Mouse (Mus musculus): Measurements from ENCODE around the gene Lcn5. TPM values are rescaled to one million over a fixed set of nuclear protein-coding genes. Genes with fewer than 3 reads are reported as not detected.

Lcn5 gene
- not detected in 2 replicates for polyA plus RNA-seq (2015; fragmentation: Nextera tagmentation; extraction: Ambion mirVana)

GRCm38 (mm10) chr2:25657652-25658051, at the start of gene Lcn5:
Lcn5 (plus strand) TSS chr2:25657952.
- Histone ChIP-seq H3K4me3 (no peak within 1 kb of the TSS), H3K9me3 (no peaks in the 10 kb centered on the region), H3K36me3 (no peaks in the 10 kb centered on the region), H3K27me3 (no peaks in the 10 kb centered on the region), H3K4me2 (replicated peaks) (no peak within 1 kb of the TSS), H3K4me1 (no peaks in the 10 kb centered on the region), H3K9ac (replicated peaks) (no peak within 1 kb of the TSS), H3K27ac (replicated peaks) (no peak within 1 kb of the TSS)
- ATAC-seq (replicated peaks) = no peak

DNA sequence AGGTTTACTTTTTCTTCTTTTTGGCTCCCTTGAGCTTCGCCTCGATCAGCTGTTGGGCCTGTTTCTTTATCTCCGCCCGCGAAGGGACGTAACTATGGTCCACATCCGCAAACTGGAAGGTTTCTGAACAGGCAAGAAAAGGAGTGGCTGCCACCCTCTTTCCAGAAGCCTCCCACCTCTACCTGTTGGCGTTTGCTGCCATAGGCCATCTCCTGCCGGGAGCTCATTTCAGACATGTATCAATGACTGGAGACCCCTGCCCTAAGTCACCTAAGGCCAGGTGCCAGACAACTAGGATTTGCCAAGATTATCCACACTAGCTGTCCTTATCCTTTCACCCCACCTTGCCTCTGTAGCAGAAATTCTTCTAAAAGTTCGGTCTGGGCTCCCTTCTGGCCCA, 49.1 kb upstream of the Lcn5 start:
- peak overlapping the region; percentile 89; the same call in 1 of the 2 replicates for H3K9ac ChIP-seq (replicated peaks)
- peak overlapping the region; percentile 90 for H3K27ac ChIP-seq (replicated peaks)
- H3K4me1 ChIP-seq = peaks cover 22% of the 10 kb centered on the region
- H3K4me3 ChIP-seq = peak overlapping the region; percentile 80
- H3K36me3 ChIP-seq = no peaks in the 10 kb centered on the region
- WGBS = 71% methylated on average over 10 of the region's 10 CpGs
- H3K4me2 ChIP-seq (replicated peaks) = peak overlapping the region; percentile 66
- no peak; the same call in 1 of the 2 replicates for ATAC-seq (replicated peaks)
- H3K27me3 ChIP-seq = no peaks in the 10 kb centered on the region
- H3K9me3 ChIP-seq = no peaks in the 10 kb centered on the region

GRCm38 (mm10) chr2:25616398-25616797, 41.4 kb upstream of the Lcn5 start:
- Histone ChIP-seq H3K4me2 (replicated peaks) (no peak overlapping the region), H3K27ac (replicated peaks) (no peak overlapping the region), H3K9me3 (no peaks in the 10 kb centered on the region), H3K4me1 (peaks cover 7% of the 10 kb centered on the region; the same call in 1 of the 2 replicates), H3K27me3 (peaks cover 35% of the 10 kb centered on the region), H3K4me3 (no peak overlapping the region), H3K36me3 (no peaks in the 10 kb centered on the region), H3K9ac (replicated peaks) (no peak overlapping the region)
- ATAC-seq (replicated peaks) = no peak
- WGBS = 15% methylated on average over 22 of the region's 22 CpGs

GRCm38 (mm10) chr2:25617578-25617977, 40.2 kb upstream of the Lcn5 start, which contains the start of gene Ccdc183:
Ccdc183 (minus strand) TSS chr2:25617678.
- Histone ChIP-seq H3K27ac (replicated peaks) (no peak within 1 kb of the TSS), H3K9me3 (no peaks in the 10 kb centered on the region), H3K4me3 (no peak within 1 kb of the TSS), H3K36me3 (no peaks in the 10 kb centered on the region), H3K4me2 (replicated peaks) (no peak within 1 kb of the TSS), H3K9ac (replicated peaks) (no peak within 1 kb of the TSS), H3K4me1 (peaks cover 15% of the 10 kb centered on the region; the same call in 1 of the 2 replicates), H3K27me3 (peaks cover 35% of the 10 kb centered on the region)
- 80% methylated on average over 3 of the region's 3 CpGs for WGBS
- no peak for ATAC-seq (replicated peaks)

GRCm38 (mm10) chr2:25620386-25620785, 37.4 kb upstream of the Lcn5 start:
- Histone ChIP-seq H3K27ac (replicated peaks) (no peak overlapping the region), H3K27me3 (peaks cover 27% of the 10 kb centered on the region), H3K4me1 (peaks cover 15% of the 10 kb centered on the region; the same call in 1 of the 2 replicates), H3K4me2 (replicated peaks) (no peak overlapping the region), H3K9me3 (no peaks in the 10 kb centered on the region), H3K36me3 (no peaks in the 10 kb centered on the region), H3K4me3 (no peak overlapping the region), H3K9ac (replicated peaks) (no peak overlapping the region)
- no peak for ATAC-seq (replicated peaks)
- WGBS = 86% methylated on average over 6 of the region's 6 CpGs

DNA sequence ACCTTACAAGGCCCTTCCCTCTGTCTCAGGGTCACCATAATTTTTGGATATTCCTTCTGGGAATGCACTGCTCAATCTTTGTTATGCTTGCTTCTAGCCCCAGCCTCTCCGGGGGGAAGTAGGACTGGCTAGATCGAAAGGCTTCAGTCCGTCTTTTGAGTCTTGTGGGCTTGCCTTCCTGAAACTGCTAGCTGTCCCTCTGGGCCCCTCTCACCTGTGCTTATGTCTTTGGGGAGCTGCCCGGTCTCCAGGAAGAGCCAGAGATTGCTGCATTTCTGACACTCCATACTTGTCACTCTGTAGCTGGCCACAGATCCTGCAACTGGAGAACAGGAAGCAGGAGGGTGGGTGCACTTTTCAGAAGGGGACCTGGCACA, 36.9 kb upstream of the Lcn5 start:
- Histone ChIP-seq H3K36me3 (no peaks in the 10 kb centered on the region), H3K27ac (replicated peaks) (no peak overlapping the region), H3K4me1 (peaks cover 15% of the 10 kb centered on the region; the same call in 1 of the 2 replicates), H3K9ac (replicated peaks) (no peak overlapping the region), H3K27me3 (peaks cover 22% of the 10 kb centered on the region), H3K9me3 (no peaks in the 10 kb centered on the region), H3K4me3 (no peak overlapping the region; the same call in 1 of the 2 replicates), H3K4me2 (replicated peaks) (peak overlapping the region; percentile 61; the same call in 1 of the 2 replicates)
- 88% methylated on average over 4 of the region's 4 CpGs for WGBS
- no peak for ATAC-seq (replicated peaks)

GRCm38 (mm10) chr2:25621229-25622200, 36.2 kb upstream of the Lcn5 start, which contains the start of gene Tmem141:
Tmem141 (minus strand) TSS chr2:25622005.
- Histone ChIP-seq H3K27me3 (peaks cover 15% of the 10 kb centered on the region), H3K4me3 (peak within 1 kb of the TSS; percentile 43), H3K4me1 (peaks cover 15% of the 10 kb centered on the region; the same call in 1 of the 2 replicates), H3K9ac (replicated peaks) (peak within 1 kb of the TSS; percentile 48), H3K36me3 (no peaks in the 10 kb centered on the region), H3K4me2 (replicated peaks) (peak within 1 kb of the TSS; percentile 61), H3K27ac (replicated peaks) (no peak within 1 kb of the TSS; the same call in 1 of the 2 replicates), H3K9me3 (no peaks in the 10 kb centered on the region)
- peak; percentile 92 for ATAC-seq (replicated peaks)
- WGBS = 4% methylated on average over 34 of the region's 34 CpGs

- H3K4me2 ChIP-seq (replicated peaks) = no peak overlapping the region
- H3K4me1 ChIP-seq = peaks cover 12% of the 10 kb centered on the region; the same call in 1 of the 2 replicates
- H3K9ac ChIP-seq (replicated peaks) = no peak overlapping the region
- ATAC-seq (replicated peaks) = no peak
- no peak overlapping the region for H3K4me3 ChIP-seq
- H3K9me3 ChIP-seq = no peaks in the 10 kb centered on the region
- no peaks in the 10 kb centered on the region for H3K27me3 ChIP-seq
- WGBS = 86% methylated on average over 5 of the region's 5 CpGs
- H3K36me3 ChIP-seq = no peaks in the 10 kb centered on the region
- H3K27ac ChIP-seq (replicated peaks) = no peak overlapping the region
Measured at GRCm38 (mm10) chr2:25625986-25626385, 31.8 kb upstream of the Lcn5 start.

DNA sequence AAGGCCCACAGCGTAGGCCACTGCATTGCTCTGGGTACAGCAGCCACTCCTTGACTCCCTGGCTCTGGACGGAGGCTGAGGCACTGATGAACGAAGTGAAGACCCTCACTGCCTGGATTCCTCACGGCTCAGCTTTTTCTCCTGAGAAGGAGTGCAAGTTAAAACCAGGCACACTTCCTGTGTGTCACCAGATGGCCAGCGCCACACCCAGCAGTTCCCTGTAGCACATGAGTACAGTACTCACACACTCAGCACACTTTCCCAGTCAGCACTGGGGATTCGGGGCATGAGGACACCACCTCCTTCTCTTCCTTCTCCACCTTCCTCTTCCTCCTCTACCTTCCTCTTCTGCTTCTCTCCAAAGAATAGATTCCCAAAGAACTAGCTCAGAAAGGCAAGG, 29.9 kb upstream of the Lcn5 start, which contains the start of gene Fcna:
Gene Fcna, minus strand, starts transcription at position 220 of the 400 bp plus-strand sequence.
- 86% methylated on average over 6 of the region's 6 CpGs for WGBS
- no peaks in the 10 kb centered on the region for H3K27me3 ChIP-seq
- H3K4me2 ChIP-seq (replicated peaks) = no peak within 1 kb of the TSS
- H3K36me3 ChIP-seq = no peaks in the 10 kb centered on the region
- H3K27ac ChIP-seq (replicated peaks) = no peak within 1 kb of the TSS
- no peaks in the 10 kb centered on the region for H3K4me1 ChIP-seq
- no peaks in the 10 kb centered on the region for H3K9me3 ChIP-seq
- no peak within 1 kb of the TSS for H3K9ac ChIP-seq (replicated peaks)
- ATAC-seq (replicated peaks) = no peak
- H3K4me3 ChIP-seq = no peak within 1 kb of the TSS

GRCm38 (mm10) chr2:25628738-25629137, 29.0 kb upstream of the Lcn5 start:
- Histone ChIP-seq H3K9me3 (no peaks in the 10 kb centered on the region), H3K27me3 (no peaks in the 10 kb centered on the region), H3K4me3 (no peak overlapping the region), H3K36me3 (no peaks in the 10 kb centered on the region), H3K27ac (replicated peaks) (no peak overlapping the region), H3K4me1 (no peaks in the 10 kb centered on the region), H3K4me2 (replicated peaks) (no peak overlapping the region), H3K9ac (replicated peaks) (no peak overlapping the region)
- WGBS = 57% methylated on average over 4 of the region's 4 CpGs
- ATAC-seq (replicated peaks) = no peak

DNA sequence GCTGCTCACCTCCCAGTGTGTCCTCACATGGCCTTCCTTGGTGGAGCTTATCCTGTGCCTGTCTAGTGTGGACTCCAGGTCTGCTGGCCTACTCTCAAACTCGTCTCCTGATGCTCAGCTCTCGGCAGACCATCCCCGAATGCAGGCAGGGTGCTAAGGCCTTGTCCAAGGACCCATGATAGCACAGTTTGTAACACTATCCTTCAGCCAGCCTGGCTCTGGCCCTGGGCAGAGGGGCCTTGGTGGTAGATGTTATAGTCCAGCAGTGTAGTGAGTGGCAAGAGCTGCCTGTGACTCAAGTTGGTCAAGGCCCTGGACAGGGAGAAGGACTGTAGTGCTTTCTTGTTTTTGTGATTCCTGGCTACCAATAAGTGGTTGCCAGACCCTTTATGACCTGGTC, 24.1 kb upstream of the Lcn5 start:
- H3K4me2 ChIP-seq (replicated peaks) = no peak overlapping the region
- H3K9me3 ChIP-seq = no peaks in the 10 kb centered on the region
- no peak overlapping the region for H3K27ac ChIP-seq (replicated peaks)
- no peak overlapping the region for H3K9ac ChIP-seq (replicated peaks)
- no peaks in the 10 kb centered on the region for H3K27me3 ChIP-seq
- H3K4me3 ChIP-seq = no peak overlapping the region
- H3K36me3 ChIP-seq = no peaks in the 10 kb centered on the region
- 75% methylated on average over 3 of the region's 3 CpGs for WGBS
- H3K4me1 ChIP-seq = no peaks in the 10 kb centered on the region
- no peak for ATAC-seq (replicated peaks)

- no peaks in the 10 kb centered on the region for H3K9me3 ChIP-seq
- no peak overlapping the region for H3K4me2 ChIP-seq (replicated peaks)
- H3K4me1 ChIP-seq = no peaks in the 10 kb centered on the region
- no peak overlapping the region for H3K9ac ChIP-seq (replicated peaks)
- no peaks in the 10 kb centered on the region for H3K36me3 ChIP-seq
- no peaks in the 10 kb centered on the region for H3K27me3 ChIP-seq
- H3K4me3 ChIP-seq = no peak overlapping the region
- H3K27ac ChIP-seq (replicated peaks) = no peak overlapping the region
- 38% methylated on average over 1 of the region's 1 CpGs for WGBS
- ATAC-seq (replicated peaks) = no peak
Measured at GRCm38 (mm10) chr2:25634046-25634445, 23.7 kb upstream of the Lcn5 start.
